Mouse (Mus musculus) left cerebral cortex, postnatal 4 days (tissue): ENCODE measurements around the gene Snrnp25. TPM values are rescaled to one million over a fixed set of nuclear protein-coding genes. Genes with fewer than 3 reads are reported as not detected.

ENCODE experiments used
- DNase-seq: peaks from one replicate; pipeline ENCODE4 v3.0.0-alpha.2; 2022
- intact Hi-C: fragments of 180-260 bp; cut with DNase I; formaldehyde crosslinking; loops from one replicate; pipeline ENCODE4 v1.15.1; 2025
- total RNA-seq, 2 experiments: library from RNA; stranded (reverse); gene quantifications; 2 replicates each; pipeline ENCODE4 v1.2.3; 2021

The Snrnp25 gene
- total RNA-seq, 2 experiments from 2014 or later, result 20.3 to 21.6 TPM

GRCm38 (mm10) chr11:32238093-32238860 lies 33.1 kb downstream of the Snrnp25 start:
- intact Hi-C loops, result loop anchor here (5.0 kb wide), 1 partner anchor 56 kb away; no protein-coding TSS in a partner anchor
- DNase-seq, result peak; percentile 69

GRCm38 (mm10) chr11:32241391-32241790 lies 36.2 kb downstream of the Snrnp25 start:
- intact Hi-C loops, result no loop called here
- DNase-seq, result no peak

GRCm38 (mm10) chr11:32242209-32242608 lies 37.0 kb downstream of the Snrnp25 start:
- DNase-seq, result no peak
- intact Hi-C loops, result no loop called here

- intact Hi-C loops, result no loop called here
- DNase-seq, result no peak
These were observed 38.2 kb downstream of the Snrnp25 start for GRCm38 (mm10) chr11:32243205-32243955.

- intact Hi-C loops, result no loop called here
These were observed 38.8 kb downstream of the Snrnp25 start for GRCm38 (mm10) chr11:32244064-32244463.

GRCm38 (mm10) chr11:32244617-32245016 lies 39.4 kb downstream of the Snrnp25 start:
- no peak for DNase-seq
- intact Hi-C loops, result no loop called here

More at GRCm38 (mm10) chr11:32244064-32244463, 38.8 kb downstream of the Snrnp25 start:
- no peak for DNase-seq

- intact Hi-C loops, result no loop called here
- no peak for DNase-seq
These were observed 40.4 kb downstream of the Snrnp25 start for GRCm38 (mm10) chr11:32245614-32246013.

GRCm38 (mm10) chr11:32247068-32247467 lies 41.9 kb downstream of the Snrnp25 start:
- intact Hi-C loops, result no loop called here
- DNase-seq, result no peak

- intact Hi-C loops, result no loop called here
- no peak for DNase-seq
These were observed 43.1 kb downstream of the Snrnp25 start for GRCm38 (mm10) chr11:32248350-32248749.

GRCm38 (mm10) chr11:32250880-32251763 lies 45.9 kb downstream of the Snrnp25 start:
- intact Hi-C loops, result no loop called here

GRCm38 (mm10) chr11:32253121-32253520 lies 47.9 kb downstream of the Snrnp25 start:
- intact Hi-C loops, result no loop called here
- DNase-seq, result no peak

More at GRCm38 (mm10) chr11:32250880-32251763, 45.9 kb downstream of the Snrnp25 start:
- no peak for DNase-seq

GRCm38 (mm10) chr11:32256146-32256545 lies 50.9 kb downstream of the Snrnp25 start:
- DNase-seq, result no peak
- intact Hi-C loops, result no loop called here

GRCm38 (mm10) chr11:32256566-32256965 lies 51.4 kb downstream of the Snrnp25 start:
- no peak for DNase-seq
- intact Hi-C loops, result no loop called here

Other genes with a start within 250 kb of the Snrnp25 start
- not detected for gene 4930524B15Rik, start 239.8 kb upstream of the Snrnp25 start, total RNA-seq
- gene Nsg2, start 205.0 kb upstream of the Snrnp25 start, total RNA-seq, result 1,000 to 10,000 TPM in 1 of 2 experiments, 100 to 1,000 TPM in 1; 972 to 1,023 TPM
- gene Il9r, start 5.1 kb upstream of the Snrnp25 start, total RNA-seq, result not detected
- 10 to 100 TPM; 17.9 to 19.8 TPM for gene Rhbdf1, start 16.9 kb downstream of the Snrnp25 start, total RNA-seq
- 10 to 100 TPM; 21.5 to 22.5 TPM for gene Mpg, start 21.1 kb downstream of the Snrnp25 start, total RNA-seq
- 10 to 100 TPM; 51.0 to 57.6 TPM for gene Nprl3, start 62.3 kb downstream of the Snrnp25 start, total RNA-seq
- not detected for gene Hba-x, start 71.0 kb downstream of the Snrnp25 start, total RNA-seq
- gene Hba-a1, start 78.1 kb downstream of the Snrnp25 start, total RNA-seq, result 100 to 1,000 TPM in 1 of 2 experiments, 10 to 100 TPM in 1; 42.1 to 158 TPM
- 1 to 10 TPM; 3.4 to 5.2 TPM for gene Hbq1b, start 81.5 kb downstream of the Snrnp25 start, total RNA-seq
- gene Hba-a2, start 91.1 kb downstream of the Snrnp25 start, total RNA-seq, result 100 to 1,000 TPM in 1 of 2 experiments, 10 to 100 TPM in 1; 33.9 to 114 TPM
- gene Hbq1a, start 94.7 kb downstream of the Snrnp25 start, total RNA-seq, result 1 to 10 TPM; 1.9 to 3.1 TPM
- 10 to 100 TPM; 43.8 to 48.2 TPM for gene Sh3pxd2b, start 142.4 kb downstream of the Snrnp25 start, total RNA-seq
- 10 to 100 TPM; 65.6 to 68.6 TPM for gene Ubtd2, start 250.0 kb downstream of the Snrnp25 start, total RNA-seq